Mouse (Mus musculus) central nervous system, embryonic 11.5 days (tissue): ENCODE data around the gene Gm17402. TPM values are rescaled to one million over a fixed set of nuclear protein-coding genes. Genes with fewer than 3 reads are reported as not detected.

Experiments used
- polyA plus RNA-seq: library from polyadenylated mRNA; depleted of rRNA; stranded (reverse); fragments of >200 nt; gene quantifications from 2 replicates; pipeline ENCODE4 v1.2.3, GENCODE M21; 2012; rRNA removed

The Gm17402 gene
- not detected in 2 replicates for polyA plus RNA-seq

DNA sequence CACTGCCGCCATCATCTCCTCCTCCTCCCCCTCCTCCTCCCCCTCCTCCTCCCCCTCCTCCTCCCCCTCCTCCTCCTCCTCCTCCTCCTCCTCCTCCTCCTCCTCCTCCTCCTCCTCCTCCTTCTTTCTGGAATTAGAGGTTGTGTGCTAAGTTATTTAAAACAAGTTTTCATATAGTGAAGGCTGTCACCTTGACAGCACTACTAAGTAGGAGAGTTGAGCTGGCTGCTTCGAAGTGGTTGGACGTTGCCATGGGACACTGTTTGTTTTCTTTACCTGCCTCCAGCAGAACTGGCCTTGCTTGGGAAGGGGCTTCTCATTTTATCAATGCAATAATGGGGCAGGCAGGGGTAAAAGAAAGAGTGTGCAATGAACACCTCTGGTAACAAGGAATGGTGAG is at the start of gene Gm17402:
Gm17402 (minus strand) TSS at position 101 of the 400 bp plus-strand sequence.

DNA sequence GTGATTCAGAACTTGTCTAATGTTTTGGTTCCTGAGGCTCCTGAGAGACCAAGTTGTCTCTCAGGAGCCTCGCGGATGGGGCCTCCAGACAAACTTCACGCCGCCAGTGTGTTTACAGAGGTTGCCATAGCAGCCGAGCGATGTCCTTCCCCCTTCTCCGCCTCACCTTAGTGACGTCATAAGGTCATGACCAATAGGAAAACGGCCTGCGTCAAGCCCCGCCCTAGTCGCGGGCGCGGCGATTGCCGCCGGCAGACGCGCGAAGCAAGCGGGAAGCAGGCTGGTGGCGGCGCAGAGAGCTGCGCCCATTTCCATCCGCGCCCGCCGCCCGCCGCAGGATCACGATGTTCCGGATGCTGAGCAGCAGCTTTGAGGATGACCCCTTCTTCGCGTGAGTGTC is 1.1 kb downstream of the Gm17402 start, which contains the start of gene Mlf1:
Mlf1 (plus strand) TSS at position 226 of the 400 bp plus-strand sequence.

Other genes with a start within 250 kb of the Gm17402 start
- gene Mlf1, start 1.1 kb downstream of the Gm17402 start, polyA plus RNA-seq, result 15.1 and 16.3 TPM in 2 replicates
- gene Gfm1, start 54.9 kb upstream of the Gm17402 start, polyA plus RNA-seq, result 38.9 and 40.3 TPM in 2 replicates
- 18.5 and 43.9 TPM in 2 replicates for gene Lxn, start 88.8 kb upstream of the Gm17402 start, polyA plus RNA-seq
- gene Rarres1, start 140.4 kb upstream of the Gm17402 start, polyA plus RNA-seq, result 0.44 and 0.96 TPM in 2 replicates
- gene Mfsd1, start 207.6 kb upstream of the Gm17402 start, polyA plus RNA-seq, result 37.6 and 40.5 TPM in 2 replicates